Mouse (Mus musculus): ENCODE data around the gene Krtap19-2. TPM values are rescaled to one million over a fixed set of nuclear protein-coding genes. Genes with fewer than 3 reads are reported as not detected.

The Krtap19-2 gene
- not detected for polyA plus RNA-seq (2014; fragmentation: Illumina TruSeq; extraction: RNeasy Lipid Tissue Mini Kit (QIAGEN cat#74804); ENCODE audit: low read depth, low replicate concordance)

GRCm38 (mm10) chr16:88874169-88874568, at the start of gene Krtap19-2:
TSS of gene Krtap19-2 (minus strand) at chr16:88874269.

GRCm38 (mm10) chr16:88896357-88896756, 22.3 kb upstream of the Krtap19-2 start, which contains the start of gene Krtap19-5:
TSS of gene Krtap19-5 (minus strand) at chr16:88896457.

GRCm38 (mm10) chr16:88884989-88885388, 10.9 kb upstream of the Krtap19-2 start, which contains the start of gene Krtap19-4:
TSS of gene Krtap19-4 (minus strand) at chr16:88885089.

GRCm38 (mm10) chr16:88877938-88878337, 3.9 kb upstream of the Krtap19-2 start, which contains the start of gene Krtap19-3:
TSS of gene Krtap19-3 (minus strand) at chr16:88878038.

GRCm38 (mm10) chr16:88869311-88869710, 4.8 kb downstream of the Krtap19-2 start, which contains the start of gene Krtap19-1:
TSS of gene Krtap19-1 (minus strand) at chr16:88869411.

GRCm38 (mm10) chr16:88826095-88826652, 47.9 kb downstream of the Krtap19-2 start, which contains the start of gene Krtap14:
TSS of gene Krtap14 (minus strand) at chr16:88826145.

Other genes starting within 250 kb of the Krtap19-2 start
- gene 2310079G19Rik, start 246.6 kb downstream of the Krtap19-2 start, polyA plus RNA-seq (2014; fragmentation: Illumina TruSeq; extraction: RNeasy Lipid Tissue Mini Kit (QIAGEN cat#74804); ENCODE audit: low read depth, low replicate concordance) = not detected
- not detected for gene Krtap26-1, start 226.5 kb downstream of the Krtap19-2 start, polyA plus RNA-seq (2014; fragmentation: Illumina TruSeq; extraction: RNeasy Lipid Tissue Mini Kit (QIAGEN cat#74804); ENCODE audit: low read depth, low replicate concordance)
- gene Krtap27-1, start 202.6 kb downstream of the Krtap19-2 start, polyA plus RNA-seq (2014; fragmentation: Illumina TruSeq; extraction: RNeasy Lipid Tissue Mini Kit (QIAGEN cat#74804); ENCODE audit: low read depth, low replicate concordance) = not detected
- not detected for gene 2310061N02Rik, start 166.3 kb downstream of the Krtap19-2 start, polyA plus RNA-seq (2014; fragmentation: Illumina TruSeq; extraction: RNeasy Lipid Tissue Mini Kit (QIAGEN cat#74804); ENCODE audit: low read depth, low replicate concordance)
- gene Krtap13-1, start 145.4 kb downstream of the Krtap19-2 start, polyA plus RNA-seq (2014; fragmentation: Illumina TruSeq; extraction: RNeasy Lipid Tissue Mini Kit (QIAGEN cat#74804); ENCODE audit: low read depth, low replicate concordance) = not detected
- not detected for gene Krtap13, start 122.6 kb downstream of the Krtap19-2 start, polyA plus RNA-seq (2014; fragmentation: Illumina TruSeq; extraction: RNeasy Lipid Tissue Mini Kit (QIAGEN cat#74804); ENCODE audit: low read depth, low replicate concordance)
- not detected for gene 2310034C09Rik, start 115.4 kb downstream of the Krtap19-2 start, polyA plus RNA-seq (2014; fragmentation: Illumina TruSeq; extraction: RNeasy Lipid Tissue Mini Kit (QIAGEN cat#74804); ENCODE audit: low read depth, low replicate concordance)
- not detected for gene 2310057N15Rik, start 100.1 kb downstream of the Krtap19-2 start, polyA plus RNA-seq (2014; fragmentation: Illumina TruSeq; extraction: RNeasy Lipid Tissue Mini Kit (QIAGEN cat#74804); ENCODE audit: low read depth, low replicate concordance)
- gene Gm5965, start 96.4 kb downstream of the Krtap19-2 start, polyA plus RNA-seq (2014; fragmentation: Illumina TruSeq; extraction: RNeasy Lipid Tissue Mini Kit (QIAGEN cat#74804); ENCODE audit: low read depth, low replicate concordance) = not detected
- gene Gm20741, start 62.0 kb downstream of the Krtap19-2 start, polyA plus RNA-seq (2014; fragmentation: Illumina TruSeq; extraction: RNeasy Lipid Tissue Mini Kit (QIAGEN cat#74804); ENCODE audit: low read depth, low replicate concordance) = not detected
- gene Krtap15, start 54.1 kb downstream of the Krtap19-2 start, polyA plus RNA-seq (2014; fragmentation: Illumina TruSeq; extraction: RNeasy Lipid Tissue Mini Kit (QIAGEN cat#74804); ENCODE audit: low read depth, low replicate concordance) = not detected
- not detected for gene Krtap14, start 48.1 kb downstream of the Krtap19-2 start, polyA plus RNA-seq (2014; fragmentation: Illumina TruSeq; extraction: RNeasy Lipid Tissue Mini Kit (QIAGEN cat#74804); ENCODE audit: low read depth, low replicate concordance)
- gene Krtap19-1, start 4.9 kb downstream of the Krtap19-2 start, polyA plus RNA-seq (2014; fragmentation: Illumina TruSeq; extraction: RNeasy Lipid Tissue Mini Kit (QIAGEN cat#74804); ENCODE audit: low read depth, low replicate concordance) = not detected
- not detected for gene Krtap19-3, start 3.8 kb upstream of the Krtap19-2 start, polyA plus RNA-seq (2014; fragmentation: Illumina TruSeq; extraction: RNeasy Lipid Tissue Mini Kit (QIAGEN cat#74804); ENCODE audit: low read depth, low replicate concordance)
- not detected for gene Krtap19-4, start 10.8 kb upstream of the Krtap19-2 start, polyA plus RNA-seq (2014; fragmentation: Illumina TruSeq; extraction: RNeasy Lipid Tissue Mini Kit (QIAGEN cat#74804); ENCODE audit: low read depth, low replicate concordance)
- not detected for gene Krtap19-5, start 22.2 kb upstream of the Krtap19-2 start, polyA plus RNA-seq (2014; fragmentation: Illumina TruSeq; extraction: RNeasy Lipid Tissue Mini Kit (QIAGEN cat#74804); ENCODE audit: low read depth, low replicate concordance)
- not detected for gene Krtap19-9b, start 58.0 kb upstream of the Krtap19-2 start, polyA plus RNA-seq (2014; fragmentation: Illumina TruSeq; extraction: RNeasy Lipid Tissue Mini Kit (QIAGEN cat#74804); ENCODE audit: low read depth, low replicate concordance)
- gene Krtap16-3, start 88.6 kb upstream of the Krtap19-2 start, polyA plus RNA-seq (2014; fragmentation: Illumina TruSeq; extraction: RNeasy Lipid Tissue Mini Kit (QIAGEN cat#74804); ENCODE audit: low read depth, low replicate concordance) = not detected
- gene Krtap22-2, start 136.5 kb upstream of the Krtap19-2 start, polyA plus RNA-seq (2014; fragmentation: Illumina TruSeq; extraction: RNeasy Lipid Tissue Mini Kit (QIAGEN cat#74804); ENCODE audit: low read depth, low replicate concordance) = not detected
- gene Gm10229, start 141.0 kb upstream of the Krtap19-2 start, polyA plus RNA-seq (2014; fragmentation: Illumina TruSeq; extraction: RNeasy Lipid Tissue Mini Kit (QIAGEN cat#74804); ENCODE audit: low read depth, low replicate concordance) = not detected
- gene Krtap6-1, start 157.4 kb upstream of the Krtap19-2 start, polyA plus RNA-seq (2014; fragmentation: Illumina TruSeq; extraction: RNeasy Lipid Tissue Mini Kit (QIAGEN cat#74804); ENCODE audit: low read depth, low replicate concordance) = not detected
- gene Gm10228, start 167.2 kb upstream of the Krtap19-2 start, polyA plus RNA-seq (2014; fragmentation: Illumina TruSeq; extraction: RNeasy Lipid Tissue Mini Kit (QIAGEN cat#74804); ENCODE audit: low read depth, low replicate concordance) = not detected
- not detected for gene Krtap6-5, start 173.6 kb upstream of the Krtap19-2 start, polyA plus RNA-seq (2014; fragmentation: Illumina TruSeq; extraction: RNeasy Lipid Tissue Mini Kit (QIAGEN cat#74804); ENCODE audit: low read depth, low replicate concordance)
- not detected for gene 1110025L11Rik, start 189.7 kb upstream of the Krtap19-2 start, polyA plus RNA-seq (2014; fragmentation: Illumina TruSeq; extraction: RNeasy Lipid Tissue Mini Kit (QIAGEN cat#74804); ENCODE audit: low read depth, low replicate concordance)
- not detected for gene Krtap6-3, start 209.7 kb upstream of the Krtap19-2 start, polyA plus RNA-seq (2014; fragmentation: Illumina TruSeq; extraction: RNeasy Lipid Tissue Mini Kit (QIAGEN cat#74804); ENCODE audit: low read depth, low replicate concordance)

All from heart, adult 10 weeks (tissue).